Mouse (Mus musculus): ENCODE data around the gene Eapp. TPM values are rescaled to one million over a fixed set of nuclear protein-coding genes. Genes with fewer than 3 reads are reported as not detected.
"Not testable (repeated sequence)": the region's sequence is repeated elsewhere in the genome, so short reads cannot be mapped to it uniquely, and the experiment has no call there.

The Eapp gene
- 73.0 and 75.9 TPM in 2 replicates for polyA plus RNA-seq (2015; fragmentation: Nextera tagmentation; extraction: Ambion mirVana)

DNA sequence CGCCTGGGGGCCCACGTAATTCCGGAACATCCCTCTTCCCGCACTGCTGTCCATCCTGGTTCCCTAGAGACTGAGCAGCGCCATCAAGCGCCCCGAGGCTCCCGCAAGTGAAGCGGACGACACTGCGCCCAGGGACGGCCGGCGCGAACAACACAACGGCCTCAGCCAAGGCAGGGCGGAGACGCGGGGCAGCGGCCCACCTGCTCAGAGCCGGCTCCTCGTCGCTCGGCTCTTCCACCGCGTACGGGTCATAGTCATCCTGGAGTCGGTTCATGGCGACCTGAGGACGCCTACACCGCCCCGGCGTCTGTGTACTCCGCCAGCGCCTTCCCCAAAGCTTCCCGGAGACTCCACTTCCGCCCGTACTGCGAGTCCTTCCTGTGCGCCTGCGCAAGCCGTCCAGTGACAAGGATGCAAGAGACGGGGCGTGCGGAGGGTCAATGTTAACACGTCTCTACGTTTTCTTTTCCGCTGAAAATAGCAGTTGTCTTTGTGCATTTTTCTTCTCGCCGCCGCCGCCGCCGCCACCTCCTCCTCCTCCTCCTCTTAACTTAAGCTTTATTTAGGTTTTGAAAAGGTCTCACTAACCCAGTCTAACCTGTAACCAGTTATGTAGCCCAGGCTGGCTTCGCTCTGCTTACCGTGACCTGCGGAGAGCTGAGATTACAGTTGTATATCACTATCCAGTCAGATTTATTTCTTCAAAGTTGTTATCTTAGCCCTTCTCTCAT, at the start of gene Eapp:
Gene Eapp (minus strand): TSS at position 387 of the 731 bp plus-strand sequence.
- ATAC-seq (ENCODE audit: low FRiP score, low read depth): peak; percentile 92
- H3K4me2 ChIP-seq: peak within 1 kb of the TSS; percentile 87
- peak within 1 kb of the TSS; percentile 93 for H3K9ac ChIP-seq
- under 1% methylated on average over 57 of the region's 57 CpGs for WGBS
- H3K9me3 ChIP-seq: no peaks in the 10 kb centered on the region
- peaks cover 21% of the 10 kb centered on the region for H3K4me1 ChIP-seq (replicated peaks)
- H3K36me3 ChIP-seq: peaks cover 2% of the 10 kb centered on the region
- peak within 1 kb of the TSS; percentile 94 for H3K4me3 ChIP-seq
- no peaks in the 10 kb centered on the region for H3K27me3 ChIP-seq
- peak within 1 kb of the TSS; percentile 98 for H3K27ac ChIP-seq (replicated peaks)

DNA sequence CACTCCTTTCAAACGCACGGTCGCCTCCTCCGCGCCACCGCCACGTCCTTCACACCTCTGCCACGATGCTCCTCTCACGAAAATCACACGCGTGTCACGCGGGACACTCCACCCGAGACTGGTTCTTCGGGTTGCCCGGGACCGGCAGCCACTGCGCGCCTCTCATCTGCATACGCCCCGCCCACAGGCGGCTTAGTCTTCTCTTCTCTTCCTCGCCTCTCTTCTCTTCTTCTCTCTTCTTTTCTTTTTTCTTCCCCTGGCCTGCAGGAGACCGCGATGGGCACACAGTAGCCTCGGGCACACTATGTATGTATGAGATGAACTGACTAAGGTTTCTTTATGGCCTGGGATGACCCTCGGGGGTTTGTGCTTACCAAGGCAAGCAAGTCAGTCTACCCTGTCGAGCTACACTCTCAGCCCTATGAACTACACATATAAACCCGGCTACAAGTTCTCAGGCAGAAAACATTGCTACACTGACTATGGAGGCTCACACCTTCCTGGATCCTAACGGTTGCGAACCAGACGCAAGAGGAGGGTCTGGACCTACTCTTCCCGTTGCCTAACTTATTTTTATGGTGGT, 43.1 kb upstream of the Eapp start:
- H3K4me2 ChIP-seq: 0 out of 2 replicates have a peak overlapping the region, but pooled peaks have one; percentile 27
- H3K9me3 ChIP-seq; H3K4me3 ChIP-seq; H3K36me3 ChIP-seq; H3K27ac ChIP-seq (replicated peaks); H3K27me3 ChIP-seq; H3K4me1 ChIP-seq (replicated peaks); H3K9ac ChIP-seq: not testable (repeated sequence)
- WGBS: 2% methylated on average over 11 of the region's 33 CpGs
- ATAC-seq (ENCODE audit: low FRiP score, low read depth): peak; percentile 72

DNA sequence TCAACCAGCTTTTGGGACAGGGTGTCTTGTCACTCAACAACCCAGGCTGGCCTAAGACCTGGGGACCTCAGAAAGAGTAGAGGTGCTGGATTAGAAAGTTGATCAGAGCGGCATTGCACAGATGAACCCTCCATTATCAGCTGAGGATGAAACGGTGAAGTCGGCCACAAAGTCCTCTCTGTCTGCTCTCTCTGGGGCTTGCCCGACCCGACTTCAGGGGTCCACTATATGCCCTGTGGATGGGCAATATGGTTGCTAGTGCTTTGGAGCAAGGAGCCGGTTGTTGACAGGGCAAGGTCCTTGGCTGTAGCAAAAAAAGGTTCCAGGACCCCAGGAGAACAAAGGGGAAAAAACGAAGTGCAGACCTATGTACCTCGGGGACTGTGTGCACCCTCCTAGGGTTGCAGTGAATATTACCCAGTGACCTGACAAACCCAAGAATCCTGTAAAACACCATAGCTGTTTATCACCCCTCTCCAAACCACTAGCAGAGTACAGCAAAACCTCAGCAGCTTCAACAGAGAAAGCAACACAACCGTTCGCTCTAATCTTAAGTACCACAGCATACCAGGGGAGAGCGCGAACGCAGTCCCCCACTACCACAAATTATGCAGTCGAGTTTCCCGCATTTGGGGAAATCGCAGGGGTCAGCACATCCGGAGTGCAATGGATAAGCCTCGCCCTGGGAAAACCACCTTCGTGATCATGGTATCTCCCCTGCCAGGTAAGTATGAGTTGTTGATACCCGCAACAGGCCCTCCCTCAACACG, 42.4 kb upstream of the Eapp start:
- not testable (repeated sequence) for H3K27ac ChIP-seq (replicated peaks); H3K4me1 ChIP-seq (replicated peaks); H3K27me3 ChIP-seq; H3K36me3 ChIP-seq; H3K9ac ChIP-seq; H3K9me3 ChIP-seq; H3K4me3 ChIP-seq; H3K4me2 ChIP-seq
- ATAC-seq (ENCODE audit: low FRiP score, low read depth): peak; percentile 84
- no CpG with 5 or more reads among the region's 21 CpGs for WGBS

DNA sequence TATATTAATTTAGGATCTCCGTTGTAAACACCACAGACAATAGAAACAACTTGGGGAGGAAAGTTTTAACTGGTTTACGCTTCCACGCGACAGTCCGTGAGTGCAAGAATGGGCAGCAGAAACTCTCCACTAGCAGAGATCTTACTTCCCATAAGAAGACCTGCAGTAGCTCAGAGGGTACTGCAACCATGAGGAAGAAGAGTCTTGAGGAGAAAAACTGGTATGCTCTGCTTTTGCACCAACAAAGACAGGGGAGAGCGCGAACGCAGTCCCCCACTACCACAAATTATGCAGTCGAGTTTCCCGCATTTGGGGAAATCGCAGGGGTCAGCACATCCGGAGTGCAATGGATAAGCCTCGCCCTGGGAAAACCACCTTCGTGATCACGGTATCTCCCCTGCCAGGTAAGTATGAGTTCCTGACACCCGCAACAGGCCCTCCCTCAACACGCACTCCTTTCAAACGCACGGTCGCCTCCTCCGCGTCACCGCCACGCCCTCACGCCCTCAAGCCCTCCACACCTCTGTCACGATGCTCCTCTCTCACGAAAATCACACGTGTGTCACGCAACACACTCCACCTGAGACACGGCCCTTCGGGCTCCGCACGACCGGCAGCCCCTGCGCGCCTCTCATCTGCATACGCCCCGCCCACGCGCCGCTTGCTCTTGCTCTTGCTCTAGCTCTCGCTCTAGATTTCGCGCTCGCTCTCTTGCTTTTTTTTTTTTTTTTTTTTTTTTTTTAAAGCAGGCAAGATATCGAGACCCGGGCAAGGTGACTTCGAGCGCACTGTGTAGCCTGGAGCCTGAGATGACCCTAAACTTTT, 38.8 kb upstream of the Eapp start:
- peak; percentile 71 for ATAC-seq (ENCODE audit: low FRiP score, low read depth)
- H3K4me1 ChIP-seq (replicated peaks); H3K4me3 ChIP-seq; H3K36me3 ChIP-seq; H3K27ac ChIP-seq (replicated peaks); H3K9ac ChIP-seq; H3K27me3 ChIP-seq; H3K9me3 ChIP-seq: not testable (repeated sequence)
- WGBS: 0% methylated on average over 8 of the region's 49 CpGs
- H3K4me2 ChIP-seq: peak overlapping the region; percentile 36; the same call in 1 of the 2 replicates

DNA sequence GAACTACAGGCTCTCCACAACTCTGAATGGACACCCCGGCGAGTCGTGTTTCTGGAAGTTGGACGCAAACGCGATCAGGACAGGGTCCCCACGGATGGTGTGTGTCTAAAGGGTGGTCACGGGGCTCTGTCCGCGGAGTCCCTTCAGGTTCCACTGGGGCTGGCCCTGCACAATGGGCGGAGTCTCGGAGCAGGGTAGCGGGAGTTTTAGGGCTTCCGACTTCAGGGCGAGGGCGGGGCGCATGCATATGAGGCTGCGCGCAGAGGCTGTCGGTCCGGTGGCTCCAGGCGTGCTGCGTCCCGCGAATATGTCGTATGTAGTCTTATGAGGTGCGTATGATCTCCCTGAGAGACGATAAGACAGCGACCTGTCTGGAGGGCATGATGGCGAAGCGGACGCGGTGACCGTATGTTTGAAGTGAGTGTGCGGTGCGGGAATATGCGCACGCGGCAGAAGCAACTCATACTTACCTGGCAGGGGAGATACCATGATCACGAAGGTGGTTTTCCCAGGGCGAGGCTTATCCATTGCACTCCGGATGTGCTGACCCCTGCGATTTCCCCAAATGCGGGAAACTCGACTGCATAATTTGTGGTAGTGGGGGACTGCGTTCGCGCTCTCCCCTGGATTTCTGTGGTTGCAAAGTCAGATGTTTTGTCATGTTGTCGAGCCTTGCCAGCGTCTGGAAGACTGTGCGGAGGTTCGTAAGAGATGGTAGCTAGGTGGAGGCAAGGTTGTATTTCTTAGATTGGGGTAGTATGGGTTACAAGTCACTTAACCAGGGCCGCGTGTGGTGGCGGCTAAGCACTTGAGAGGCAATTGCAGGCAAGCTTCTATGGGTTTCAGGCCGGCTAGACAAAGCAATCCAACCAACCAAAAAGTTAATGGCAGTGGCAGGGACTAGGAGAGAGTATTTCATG, 33.7 kb upstream of the Eapp start:
- not testable (repeated sequence) for H3K4me3 ChIP-seq; H3K4me2 ChIP-seq; H3K9me3 ChIP-seq; H3K4me1 ChIP-seq (replicated peaks); H3K27me3 ChIP-seq; H3K36me3 ChIP-seq; H3K9ac ChIP-seq; H3K27ac ChIP-seq (replicated peaks)
- ATAC-seq (ENCODE audit: low FRiP score, low read depth): peak; percentile 95
- WGBS: no CpG with 5 or more reads among the region's 56 CpGs

DNA sequence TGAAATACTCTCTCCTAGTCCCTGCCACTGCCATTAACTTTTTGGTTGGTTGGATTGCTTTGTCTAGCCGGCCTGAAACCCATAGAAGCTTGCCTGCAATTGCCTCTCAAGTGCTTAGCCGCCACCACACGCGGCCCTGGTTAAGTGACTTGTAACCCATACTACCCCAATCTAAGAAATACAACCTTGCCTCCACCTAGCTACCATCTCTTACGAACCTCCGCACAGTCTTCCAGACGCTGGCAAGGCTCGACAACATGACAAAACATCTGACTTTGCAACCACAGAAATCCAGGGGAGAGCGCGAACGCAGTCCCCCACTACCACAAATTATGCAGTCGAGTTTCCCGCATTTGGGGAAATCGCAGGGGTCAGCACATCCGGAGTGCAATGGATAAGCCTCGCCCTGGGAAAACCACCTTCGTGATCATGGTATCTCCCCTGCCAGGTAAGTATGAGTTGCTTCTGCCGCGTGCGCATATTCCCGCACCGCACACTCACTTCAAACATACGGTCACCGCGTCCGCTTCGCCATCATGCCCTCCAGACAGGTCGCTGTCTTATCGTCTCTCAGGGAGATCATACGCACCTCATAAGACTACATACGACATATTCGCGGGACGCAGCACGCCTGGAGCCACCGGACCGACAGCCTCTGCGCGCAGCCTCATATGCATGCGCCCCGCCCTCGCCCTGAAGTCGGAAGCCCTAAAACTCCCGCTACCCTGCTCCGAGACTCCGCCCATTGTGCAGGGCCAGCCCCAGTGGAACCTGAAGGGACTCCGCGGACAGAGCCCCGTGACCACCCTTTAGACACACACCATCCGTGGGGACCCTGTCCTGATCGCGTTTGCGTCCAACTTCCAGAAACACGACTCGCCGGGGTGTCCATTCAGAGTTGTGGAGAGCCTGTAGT, 23.4 kb upstream of the Eapp start:
- peak; percentile 94 for ATAC-seq (ENCODE audit: low FRiP score, low read depth)
- H3K4me3 ChIP-seq; H3K27me3 ChIP-seq; H3K9me3 ChIP-seq; H3K4me2 ChIP-seq; H3K4me1 ChIP-seq (replicated peaks); H3K36me3 ChIP-seq; H3K27ac ChIP-seq (replicated peaks); H3K9ac ChIP-seq: not testable (repeated sequence)
- no CpG with 5 or more reads among the region's 56 CpGs for WGBS

DNA sequence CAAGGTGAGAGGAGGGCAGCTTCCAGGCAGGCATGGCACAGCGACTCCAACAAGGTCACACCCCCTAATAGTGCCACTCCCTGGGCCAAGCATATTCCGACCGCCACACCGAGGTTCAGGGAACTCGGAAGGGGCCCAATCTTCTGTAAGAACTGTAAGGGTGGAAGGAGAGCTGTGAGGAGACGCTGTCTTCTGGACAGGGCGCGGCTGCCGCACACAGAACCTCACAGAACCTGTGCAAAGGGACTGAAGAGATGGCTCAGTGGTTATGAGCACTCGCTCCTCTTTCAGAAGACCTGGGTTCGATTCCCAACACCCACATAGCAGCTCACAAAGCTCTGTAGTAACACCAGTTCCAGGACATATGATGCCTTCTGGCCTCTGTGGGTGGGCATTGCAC, 21.8 kb upstream of the Eapp start:
- not testable (repeated sequence) for ATAC-seq (ENCODE audit: low FRiP score, low read depth)

DNA sequence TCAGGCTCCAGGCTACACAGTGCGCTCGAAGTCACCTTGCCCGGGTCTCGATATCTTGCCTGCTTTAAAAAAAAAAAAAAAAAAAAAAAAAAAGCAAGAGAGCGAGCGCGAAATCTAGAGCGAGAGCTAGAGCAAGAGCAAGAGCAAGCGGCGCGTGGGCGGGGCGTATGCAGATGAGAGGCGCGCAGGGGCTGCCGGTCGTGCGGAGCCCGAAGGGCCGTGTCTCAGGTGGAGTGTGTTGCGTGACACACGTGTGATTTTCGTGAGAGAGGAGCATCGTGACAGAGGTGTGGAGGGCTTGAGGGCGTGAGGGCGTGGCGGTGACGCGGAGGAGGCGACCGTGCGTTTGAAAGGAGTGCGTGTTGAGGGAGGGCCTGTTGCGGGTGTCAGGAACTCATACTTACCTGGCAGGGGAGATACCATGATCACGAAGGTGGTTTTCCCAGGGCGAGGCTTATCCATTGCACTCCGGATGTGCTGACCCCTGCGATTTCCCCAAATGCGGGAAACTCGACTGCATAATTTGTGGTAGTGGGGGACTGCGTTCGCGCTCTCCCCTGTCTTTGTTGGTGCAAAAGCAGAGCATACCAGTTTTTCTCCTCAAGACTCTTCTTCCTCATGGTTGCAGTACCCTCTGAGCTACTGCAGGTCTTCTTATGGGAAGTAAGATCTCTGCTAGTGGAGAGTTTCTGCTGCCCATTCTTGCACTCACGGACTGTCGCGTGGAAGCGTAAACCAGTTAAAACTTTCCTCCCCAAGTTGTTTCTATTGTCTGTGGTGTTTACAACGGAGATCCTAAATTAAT, 18.3 kb upstream of the Eapp start:
- not testable (repeated sequence) for H3K4me3 ChIP-seq

More for the DNA sequence above, 21.8 kb upstream of the Eapp start:
- not testable (repeated sequence) for H3K9me3 ChIP-seq; H3K4me1 ChIP-seq (replicated peaks); H3K4me2 ChIP-seq; H3K36me3 ChIP-seq; H3K9ac ChIP-seq; H3K4me3 ChIP-seq; H3K27me3 ChIP-seq; H3K27ac ChIP-seq (replicated peaks)
- WGBS: 79% methylated on average over 8 of the region's 11 CpGs

DNA sequence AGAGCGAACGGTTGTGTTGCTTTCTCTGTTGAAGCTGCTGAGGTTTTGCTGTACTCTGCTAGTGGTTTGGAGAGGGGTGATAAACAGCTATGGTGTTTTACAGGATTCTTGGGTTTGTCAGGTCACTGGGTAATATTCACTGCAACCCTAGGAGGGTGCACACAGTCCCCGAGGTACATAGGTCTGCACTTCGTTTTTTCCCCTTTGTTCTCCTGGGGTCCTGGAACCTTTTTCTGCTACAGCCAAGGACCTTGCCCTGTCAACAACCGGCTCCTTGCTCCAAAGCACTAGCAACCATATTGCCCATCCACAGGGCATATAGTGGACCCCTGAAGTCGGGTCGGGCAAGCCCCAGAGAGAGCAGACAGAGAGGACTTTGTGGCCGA, 14.8 kb upstream of the Eapp start:
- Histone ChIP-seq H3K27ac (replicated peaks) (peak overlapping the region; percentile 70; the same call in 1 of the 2 replicates), H3K4me2 (0 out of 2 replicates have a peak overlapping the region, but pooled peaks have one; percentile 31)
- not testable (repeated sequence) for H3K36me3 ChIP-seq; H3K4me3 ChIP-seq; H3K27me3 ChIP-seq; H3K9ac ChIP-seq; H3K4me1 ChIP-seq (replicated peaks); H3K9me3 ChIP-seq
- WGBS: 0% methylated on average over 3 of the region's 8 CpGs
- peak; percentile 86 for ATAC-seq (ENCODE audit: low FRiP score, low read depth)

More for the DNA sequence above, 18.3 kb upstream of the Eapp start:
- not testable (repeated sequence) for H3K4me1 ChIP-seq (replicated peaks); H3K9ac ChIP-seq; H3K27me3 ChIP-seq; H3K4me2 ChIP-seq; H3K9me3 ChIP-seq; H3K36me3 ChIP-seq; H3K27ac ChIP-seq (replicated peaks)
- peak; percentile 70 for ATAC-seq (ENCODE audit: low FRiP score, low read depth)
- 0% methylated on average over 3 of the region's 48 CpGs for WGBS

Data from hindbrain, embryonic 15.5 days (tissue).